Mouse (Mus musculus) G1E (cell line): ENCODE measurements around the gene Gja4.

Source experiments
- CTCF ChIP-seq: IDR thresholded peaks from 2 replicates; pipeline ENCODE4 v1.5.1; 2012; ENCODE audit warnings: low read depth, low read length, inconsistent platforms, mixed read lengths
- GATA1 ChIP-seq: IDR thresholded peaks from 2 replicates; pipeline ENCODE4 v1.6.1; 2012; ENCODE audit warnings: borderline replicate concordance, low read length, inconsistent platforms, mixed read lengths
- POLR2AphosphoS5 ChIP-seq: IDR thresholded peaks from 2 replicates; pipeline ENCODE4 v1.6.1; 2012; ENCODE audit warnings: low read depth, low read length, inconsistent platforms; ENCODE audit not compliant: insufficient replicate concordance
- TAL1 ChIP-seq: conservative IDR thresholded peaks from 2 replicates; pipeline ENCODE4 v1.6.1; 2012; ENCODE audit warnings: low read depth, low read length, inconsistent platforms, mixed read lengths

- TF ChIP-seq TAL1 (no peak), POLR2AphosphoS5 (no peak), CTCF (no peak), GATA1 (no peak)
Observed at GRCm38 (mm10) chr4:127331171-127331570, 17.3 kb upstream of the Gja4 start.
